Mouse (Mus musculus) cerebellum, adult 18-20 months (tissue): ENCODE results near the gene Osbpl3.

Experiments
- DNase-seq, 2 experiments: peaks; one replicate each; pipeline ENCODE4 v3.0.0; 2021

Gene Osbpl3

GRCm38 (mm10) chr6:50328901-50329300 lies 127.1 kb downstream of the Osbpl3 start:
- DNase-seq: no peak

- DNase-seq: no peak
Observed at GRCm38 (mm10) chr6:50326192-50326591, 129.8 kb downstream of the Osbpl3 start.

GRCm38 (mm10) chr6:50325485-50325884 lies 130.5 kb downstream of the Osbpl3 start:
- DNase-seq: no peak

GRCm38 (mm10) chr6:50322631-50323030 lies 133.4 kb downstream of the Osbpl3 start:
- DNase-seq: no peak

GRCm38 (mm10) chr6:50321739-50322138 lies 134.3 kb downstream of the Osbpl3 start:
- DNase-seq: no peak

GRCm38 (mm10) chr6:50318590-50319172 lies 137.3 kb downstream of the Osbpl3 start:
- DNase-seq: no peak

- DNase-seq: no peak
Observed at GRCm38 (mm10) chr6:50318150-50318549, 137.9 kb downstream of the Osbpl3 start.

GRCm38 (mm10) chr6:50316795-50317505 lies 139.1 kb downstream of the Osbpl3 start:
- no peak for DNase-seq

GRCm38 (mm10) chr6:50314406-50315071 lies 141.5 kb downstream of the Osbpl3 start:
- DNase-seq: no peak

- peak; percentile 86 for DNase-seq
Observed at GRCm38 (mm10) chr6:50312647-50313046, 143.4 kb downstream of the Osbpl3 start.

GRCm38 (mm10) chr6:50309019-50309418 lies 147.0 kb downstream of the Osbpl3 start:
- DNase-seq: peak in 1 of 2 experiments; percentile 14

- DNase-seq: no peak
Observed at GRCm38 (mm10) chr6:50306625-50307024, 149.4 kb downstream of the Osbpl3 start.

GRCm38 (mm10) chr6:50304949-50305491 lies 151.0 kb downstream of the Osbpl3 start:
- DNase-seq: peak; percentile 84 to 86

- DNase-seq: no peak
Observed at GRCm38 (mm10) chr6:50301121-50301520, 154.9 kb downstream of the Osbpl3 start.

GRCm38 (mm10) chr6:50300622-50301021 lies 155.4 kb downstream of the Osbpl3 start:
- DNase-seq: no peak

GRCm38 (mm10) chr6:50299071-50299470 lies 156.9 kb downstream of the Osbpl3 start:
- no peak for DNase-seq

- no peak for DNase-seq
Observed at GRCm38 (mm10) chr6:50297671-50298070, 158.3 kb downstream of the Osbpl3 start.

GRCm38 (mm10) chr6:50295136-50295535 lies 160.9 kb downstream of the Osbpl3 start:
- no peak for DNase-seq

- DNase-seq: peak; percentile 80
Observed at GRCm38 (mm10) chr6:50294128-50294527, 161.9 kb downstream of the Osbpl3 start.

- DNase-seq: no peak
Observed at GRCm38 (mm10) chr6:50291650-50292049, 164.4 kb downstream of the Osbpl3 start.

- no peak for DNase-seq
Observed at GRCm38 (mm10) chr6:50286881-50287280, 169.1 kb downstream of the Osbpl3 start.

GRCm38 (mm10) chr6:50279642-50280041 lies 176.4 kb downstream of the Osbpl3 start:
- DNase-seq: no peak

- no peak for DNase-seq
Observed at GRCm38 (mm10) chr6:50273947-50274346, 182.1 kb downstream of the Osbpl3 start.

GRCm38 (mm10) chr6:50273416-50273815 lies 182.6 kb downstream of the Osbpl3 start:
- no peak for DNase-seq
